Mouse (Mus musculus): Measurements from ENCODE around the gene Cacng1. TPM values are rescaled to one million over a fixed set of nuclear protein-coding genes. Genes with fewer than 3 reads are reported as not detected.

The Cacng1 gene
- polyA plus RNA-seq, 1 experiment from 2014 or later: 1.1 TPM

DNA sequence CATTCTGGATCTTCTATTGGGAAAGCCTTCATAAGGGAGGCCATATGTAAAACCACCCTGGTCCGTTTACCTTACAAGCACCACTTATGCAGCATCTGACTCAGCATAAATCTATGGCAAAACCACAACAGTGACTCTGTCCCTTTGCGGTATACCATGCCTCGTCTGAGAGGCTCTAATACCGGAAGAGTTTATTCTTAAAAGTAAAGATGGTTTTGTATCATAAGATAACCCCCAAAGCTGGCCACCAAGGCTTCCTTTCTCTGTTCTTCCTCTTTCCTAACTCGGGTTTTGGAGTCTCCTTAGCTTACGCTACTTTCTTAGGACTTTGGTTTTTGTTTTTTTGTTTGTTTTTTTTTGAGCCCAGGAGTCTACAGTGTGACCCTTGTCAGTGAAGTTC lies 23.0 kb downstream of the Cacng1 start:
- Histone ChIP-seq H3K4me1 (ENCODE audit: control insufficient read depth, insufficient read depth, low read length) (no peaks in the 10 kb centered on the region), H3K9ac (replicated peaks; ENCODE audit: low read depth, low read length) (no peak overlapping the region), H3K36me3 (ENCODE audit: control insufficient read depth, insufficient read depth, low read length) (no peaks in the 10 kb centered on the region), H3K4me3 (ENCODE audit: low read depth, low read length) (no peak overlapping the region), H3K4me2 (ENCODE audit: low read depth, low read length) (no peak overlapping the region), H3K9me3 (ENCODE audit: control insufficient read depth, low read length) (no peaks in the 10 kb centered on the region), H3K27me3 (ENCODE audit: control insufficient read depth, insufficient read depth, low read length) (no peaks in the 10 kb centered on the region), H3K27ac (ENCODE audit: low read depth, low read length) (no peak overlapping the region)
- WGBS: 89% methylated on average over 6 of the region's 6 CpGs
- no peak for ATAC-seq (ENCODE audit: low read depth)

DNA sequence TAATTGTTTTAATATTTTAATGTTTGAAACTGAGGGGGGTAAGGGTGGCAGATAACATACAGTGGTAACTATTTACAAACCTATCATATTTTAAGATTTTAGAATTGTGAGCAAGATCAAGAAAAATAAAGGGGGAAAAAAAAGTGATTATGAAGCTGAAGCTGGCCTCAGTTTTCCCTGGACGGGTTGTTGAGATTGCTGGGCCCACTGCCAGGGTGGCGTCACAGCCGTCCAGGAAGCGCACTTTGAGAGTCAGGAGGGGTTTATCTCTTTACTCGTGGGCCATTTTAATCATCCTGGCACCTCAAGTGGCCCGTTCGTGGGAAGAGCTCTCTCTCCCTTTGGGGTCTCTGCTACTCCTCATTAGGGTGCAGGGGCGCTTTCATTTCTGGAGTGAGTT lies 24.8 kb downstream of the Cacng1 start:
- Histone ChIP-seq H3K27me3 (ENCODE audit: control insufficient read depth, insufficient read depth, low read length) (no peaks in the 10 kb centered on the region), H3K4me3 (ENCODE audit: low read depth, low read length) (no peak overlapping the region), H3K4me2 (ENCODE audit: low read depth, low read length) (no peak overlapping the region), H3K36me3 (ENCODE audit: control insufficient read depth, insufficient read depth, low read length) (0 out of 2 replicates have a peak, but pooled peaks cover 1% of the 10 kb centered on the region), H3K9me3 (ENCODE audit: control insufficient read depth, low read length) (no peaks in the 10 kb centered on the region), H3K9ac (replicated peaks; ENCODE audit: low read depth, low read length) (no peak overlapping the region), H3K4me1 (ENCODE audit: control insufficient read depth, insufficient read depth, low read length) (no peaks in the 10 kb centered on the region), H3K27ac (ENCODE audit: low read depth, low read length) (no peak overlapping the region)
- no peak for ATAC-seq (ENCODE audit: low read depth)
- 57% methylated on average over 8 of the region's 8 CpGs for WGBS

DNA sequence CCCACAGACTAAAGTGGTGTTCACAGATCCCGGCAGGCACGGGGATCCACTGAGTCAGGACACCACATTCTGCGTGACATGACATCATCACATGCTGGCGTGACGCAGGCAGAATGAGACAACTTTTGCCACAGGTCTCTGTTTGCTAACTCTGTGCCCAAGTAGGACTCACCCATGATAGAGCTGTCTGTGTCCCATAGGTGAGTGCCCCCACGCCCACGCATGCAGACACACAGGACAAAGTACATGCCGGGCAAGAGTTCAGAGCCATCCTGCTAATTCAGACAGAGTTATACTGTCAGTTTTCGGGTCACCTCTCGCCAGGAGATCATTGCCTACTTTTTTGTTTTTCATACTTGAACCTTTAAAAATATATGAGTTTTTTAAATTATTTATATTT lies 27.8 kb downstream of the Cacng1 start:
- 0 out of 2 replicates have a peak, but pooled peaks cover 4% of the 10 kb centered on the region for H3K36me3 ChIP-seq (ENCODE audit: control insufficient read depth, insufficient read depth, low read length)
- peaks cover 9% of the 10 kb centered on the region for H3K4me1 ChIP-seq (ENCODE audit: control insufficient read depth, insufficient read depth, low read length)
- H3K27me3 ChIP-seq (ENCODE audit: control insufficient read depth, insufficient read depth, low read length): no peaks in the 10 kb centered on the region
- H3K9me3 ChIP-seq (ENCODE audit: control insufficient read depth, low read length): no peaks in the 10 kb centered on the region
- H3K4me2 ChIP-seq (ENCODE audit: low read depth, low read length): no peak overlapping the region
- 99% methylated on average over 10 of the region's 10 CpGs for WGBS
- no peak overlapping the region for H3K9ac ChIP-seq (replicated peaks; ENCODE audit: low read depth, low read length)
- H3K4me3 ChIP-seq (ENCODE audit: low read depth, low read length): no peak overlapping the region
- no peak for ATAC-seq (ENCODE audit: low read depth)
- H3K27ac ChIP-seq (ENCODE audit: low read depth, low read length): no peak overlapping the region

DNA sequence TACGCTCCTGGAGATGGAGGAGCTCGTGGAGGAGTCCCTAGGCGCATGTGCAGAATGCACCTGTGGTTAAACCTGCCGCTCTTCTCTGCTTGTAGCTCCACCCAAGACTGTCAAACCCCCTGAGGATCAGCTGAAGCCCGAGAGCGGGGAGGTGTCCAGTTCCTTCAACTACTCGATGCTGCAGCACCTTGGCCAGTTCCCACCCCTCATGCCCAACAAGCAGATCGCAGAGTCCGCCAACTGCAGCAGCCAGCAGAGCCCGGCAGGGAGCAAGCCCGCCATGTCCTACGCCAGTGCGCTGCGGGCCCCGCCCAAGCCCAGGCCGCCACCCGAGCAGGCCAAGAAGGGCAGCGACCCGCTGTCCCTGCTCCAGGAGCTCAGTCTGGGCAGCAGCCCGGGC lies 30.0 kb downstream of the Cacng1 start:
- 90% methylated on average over 20 of the region's 20 CpGs for WGBS
- Histone ChIP-seq H3K4me3 (ENCODE audit: low read depth, low read length) (no peak overlapping the region), H3K4me1 (ENCODE audit: control insufficient read depth, insufficient read depth, low read length) (peaks cover 18% of the 10 kb centered on the region), H3K4me2 (ENCODE audit: low read depth, low read length) (no peak overlapping the region), H3K9me3 (ENCODE audit: control insufficient read depth, low read length) (no peaks in the 10 kb centered on the region), H3K36me3 (ENCODE audit: control insufficient read depth, insufficient read depth, low read length) (0 out of 2 replicates have a peak, but pooled peaks cover 4% of the 10 kb centered on the region), H3K27me3 (ENCODE audit: control insufficient read depth, insufficient read depth, low read length) (no peaks in the 10 kb centered on the region), H3K27ac (ENCODE audit: low read depth, low read length) (no peak overlapping the region), H3K9ac (replicated peaks; ENCODE audit: low read depth, low read length) (no peak overlapping the region)
- ATAC-seq (ENCODE audit: low read depth): no peak

DNA sequence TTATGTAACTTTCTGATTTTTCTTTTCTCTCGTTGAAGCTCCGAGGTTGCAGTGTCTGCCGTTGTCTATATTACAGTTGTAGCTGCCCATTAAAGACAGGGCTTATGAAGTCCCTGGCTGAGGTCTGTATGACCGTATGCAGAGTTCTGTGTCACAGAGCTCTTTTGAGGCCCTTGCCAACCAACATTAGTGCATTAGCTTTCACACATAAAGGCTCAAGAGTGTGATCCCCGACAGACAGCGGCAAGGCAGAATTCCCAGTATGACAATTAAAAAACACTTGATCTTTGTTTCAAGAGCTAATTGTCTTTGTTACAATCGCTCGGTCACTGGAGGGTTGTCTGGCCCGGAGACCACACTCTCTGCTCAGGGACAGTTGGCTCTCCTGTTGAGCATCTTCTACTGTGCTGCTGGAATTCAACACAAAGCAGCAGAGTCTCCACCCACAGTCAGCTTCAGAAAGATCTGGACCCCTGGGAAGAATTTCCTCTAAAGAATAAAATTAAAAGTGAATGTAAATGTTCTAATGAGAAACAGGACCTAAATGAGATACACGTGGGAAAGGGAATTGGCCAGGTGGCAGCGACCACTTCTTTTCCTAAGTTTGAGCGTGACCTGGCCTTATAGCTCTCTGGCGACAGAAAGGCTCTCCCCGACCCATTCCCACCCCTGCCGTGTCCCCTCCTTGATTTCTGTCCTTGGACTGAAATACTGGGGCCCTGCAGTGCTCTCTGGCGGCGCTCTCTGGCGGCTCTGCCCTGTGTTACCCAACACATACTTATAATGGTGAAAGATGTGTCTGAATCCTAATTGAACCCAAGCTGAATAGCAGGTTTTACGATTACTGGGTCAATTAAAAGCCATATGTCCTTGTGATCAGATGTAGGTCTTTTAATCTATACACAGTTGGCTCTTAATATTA lies 32.5 kb downstream of the Cacng1 start:
- peaks cover 18% of the 10 kb centered on the region for H3K4me1 ChIP-seq (ENCODE audit: control insufficient read depth, insufficient read depth, low read length)
- H3K27me3 ChIP-seq (ENCODE audit: control insufficient read depth, insufficient read depth, low read length): no peaks in the 10 kb centered on the region
- WGBS: 34% methylated on average over 19 of the region's 19 CpGs
- H3K4me2 ChIP-seq (ENCODE audit: low read depth, low read length): no peak overlapping the region
- H3K9me3 ChIP-seq (ENCODE audit: control insufficient read depth, low read length): no peaks in the 10 kb centered on the region
- H3K36me3 ChIP-seq (ENCODE audit: control insufficient read depth, insufficient read depth, low read length): 0 out of 2 replicates have a peak, but pooled peaks cover 4% of the 10 kb centered on the region
- no peak overlapping the region for H3K4me3 ChIP-seq (ENCODE audit: low read depth, low read length)
- peak; percentile 75 for ATAC-seq (ENCODE audit: low read depth)
- H3K9ac ChIP-seq (replicated peaks; ENCODE audit: low read depth, low read length): no peak overlapping the region
- no peak overlapping the region; the same call in 1 of the 2 replicates for H3K27ac ChIP-seq (ENCODE audit: low read depth, low read length)

DNA sequence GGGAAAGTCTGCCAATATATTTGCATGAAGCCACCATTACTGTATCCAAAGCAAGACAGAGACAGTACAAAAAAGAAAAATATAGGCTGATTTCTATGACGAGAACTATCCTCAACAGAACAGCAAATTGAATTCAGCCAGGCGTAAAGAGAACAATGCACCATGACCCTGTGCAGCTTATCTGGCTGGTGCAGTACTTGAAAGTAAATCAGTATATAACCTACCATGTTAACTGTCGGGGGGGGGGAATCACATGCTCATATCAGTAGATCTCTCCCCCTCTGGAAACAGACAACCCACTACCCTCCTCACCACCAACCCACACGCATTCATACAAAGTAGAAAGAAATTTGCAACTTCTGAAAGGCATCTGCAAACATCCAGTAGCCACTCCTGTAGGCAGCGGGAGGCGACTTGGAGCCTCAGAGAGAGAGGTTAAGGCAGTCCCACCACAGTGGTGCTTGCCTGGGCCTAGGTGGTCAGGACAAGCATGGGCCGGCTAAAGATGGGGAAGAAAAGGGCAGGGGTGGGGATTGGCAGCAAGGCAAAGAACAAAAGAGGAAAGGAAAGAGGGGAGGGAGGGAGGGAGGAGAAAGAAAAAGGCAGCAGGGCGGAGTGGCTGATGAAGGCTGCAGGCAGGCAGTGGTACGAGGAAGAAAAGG lies 33.5 kb downstream of the Cacng1 start:
- Histone ChIP-seq H3K4me3 (ENCODE audit: low read depth, low read length) (no peak overlapping the region), H3K9ac (replicated peaks; ENCODE audit: low read depth, low read length) (no peak overlapping the region), H3K4me1 (ENCODE audit: control insufficient read depth, insufficient read depth, low read length) (peaks cover 18% of the 10 kb centered on the region), H3K36me3 (ENCODE audit: control insufficient read depth, insufficient read depth, low read length) (0 out of 2 replicates have a peak, but pooled peaks cover 4% of the 10 kb centered on the region), H3K27me3 (ENCODE audit: control insufficient read depth, insufficient read depth, low read length) (no peaks in the 10 kb centered on the region), H3K9me3 (ENCODE audit: control insufficient read depth, low read length) (no peaks in the 10 kb centered on the region), H3K4me2 (ENCODE audit: low read depth, low read length) (no peak overlapping the region), H3K27ac (ENCODE audit: low read depth, low read length) (peak overlapping the region; percentile 23; the same call in 1 of the 2 replicates)
- ATAC-seq (ENCODE audit: low read depth): no peak
- 42% methylated on average over 9 of the region's 9 CpGs for WGBS

DNA sequence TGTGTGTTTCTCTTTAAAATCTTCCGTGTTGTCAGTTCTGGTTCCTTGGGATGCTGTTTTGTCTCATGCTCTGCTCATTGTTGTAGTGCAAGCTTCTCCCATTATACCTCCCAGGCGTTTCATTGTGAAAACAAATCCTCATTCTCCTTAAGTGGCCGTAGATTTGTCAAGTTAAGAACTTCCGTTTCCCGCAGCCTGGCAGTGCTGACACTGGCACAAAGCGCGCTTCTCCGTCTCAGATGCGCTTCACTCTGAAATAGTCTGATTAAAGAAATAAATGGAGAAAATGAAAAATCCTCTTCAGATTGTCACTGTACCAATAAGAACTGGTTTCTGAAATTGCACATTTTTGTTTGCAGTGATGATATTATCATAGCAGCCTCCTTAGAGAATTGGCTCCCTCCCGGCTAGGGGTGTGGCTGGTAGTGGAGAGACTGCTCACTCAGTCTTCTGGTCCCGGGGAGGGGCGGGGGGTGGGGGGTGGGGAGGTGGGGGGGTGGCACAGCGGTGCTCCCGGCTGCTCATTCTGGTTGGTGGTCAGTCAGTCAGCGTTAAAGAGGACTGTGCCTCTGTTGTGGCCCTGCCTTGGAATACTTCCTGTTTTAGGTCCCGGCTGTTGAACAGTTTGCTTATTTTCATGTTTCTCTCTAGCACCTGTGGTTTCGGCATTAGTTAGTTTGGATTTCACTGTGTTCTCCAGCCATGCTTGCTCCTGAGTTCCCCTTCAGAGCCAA lies 39.9 kb downstream of the Cacng1 start:
- Histone ChIP-seq H3K36me3 (ENCODE audit: control insufficient read depth, insufficient read depth, low read length) (peaks cover 11% of the 10 kb centered on the region; the same call in 1 of the 2 replicates), H3K9me3 (ENCODE audit: control insufficient read depth, low read length) (no peaks in the 10 kb centered on the region), H3K4me2 (ENCODE audit: low read depth, low read length) (peak overlapping the region; percentile 24; the same call in 1 of the 2 replicates), H3K4me1 (ENCODE audit: control insufficient read depth, insufficient read depth, low read length) (peaks cover 8% of the 10 kb centered on the region; the same call in 1 of the 2 replicates), H3K9ac (replicated peaks; ENCODE audit: low read depth, low read length) (no peak overlapping the region; the same call in 1 of the 2 replicates), H3K4me3 (ENCODE audit: low read depth, low read length) (no peak overlapping the region), H3K27ac (ENCODE audit: low read depth, low read length) (peak overlapping the region; percentile 48), H3K27me3 (ENCODE audit: control insufficient read depth, insufficient read depth, low read length) (no peaks in the 10 kb centered on the region)
- WGBS: 36% methylated on average over 17 of the region's 17 CpGs
- ATAC-seq (ENCODE audit: low read depth): no peak

DNA sequence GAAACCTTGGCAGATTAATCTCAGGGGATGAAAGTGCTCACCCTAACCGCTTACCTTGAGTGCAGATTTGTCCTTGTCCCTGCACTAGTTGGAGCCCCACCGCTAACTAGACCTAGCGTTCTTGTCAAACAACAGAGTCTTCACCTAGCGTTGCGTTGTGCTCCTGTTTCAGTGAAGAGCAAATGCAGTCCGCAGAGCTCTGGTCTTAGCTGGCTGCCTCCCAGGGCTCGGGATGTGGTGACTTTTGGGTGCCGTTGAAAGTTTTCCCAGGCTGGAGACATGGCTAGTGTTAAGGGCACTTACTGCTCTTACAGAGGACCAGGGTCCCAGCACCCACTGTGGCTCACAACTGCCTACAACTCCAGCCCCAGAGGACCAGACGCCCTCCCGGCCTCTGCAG lies 41.1 kb downstream of the Cacng1 start:
- 87% methylated on average over 10 of the region's 10 CpGs for WGBS
- H3K27me3 ChIP-seq (ENCODE audit: control insufficient read depth, insufficient read depth, low read length): no peaks in the 10 kb centered on the region
- peaks cover 22% of the 10 kb centered on the region; the same call in 1 of the 2 replicates for H3K36me3 ChIP-seq (ENCODE audit: control insufficient read depth, insufficient read depth, low read length)
- peaks cover 8% of the 10 kb centered on the region; the same call in 1 of the 2 replicates for H3K4me1 ChIP-seq (ENCODE audit: control insufficient read depth, insufficient read depth, low read length)
- H3K4me3 ChIP-seq (ENCODE audit: low read depth, low read length): no peak overlapping the region
- no peak overlapping the region for H3K4me2 ChIP-seq (ENCODE audit: low read depth, low read length)
- H3K9ac ChIP-seq (replicated peaks; ENCODE audit: low read depth, low read length): no peak overlapping the region
- ATAC-seq (ENCODE audit: low read depth): no peak
- H3K9me3 ChIP-seq (ENCODE audit: control insufficient read depth, low read length): no peaks in the 10 kb centered on the region
- H3K27ac ChIP-seq (ENCODE audit: low read depth, low read length): no peak overlapping the region

Measured in neural tube, embryonic 14.5 days (tissue).